Mouse (Mus musculus) midbrain, embryonic 16.5 days (tissue): ENCODE data around the gene Fam168a. TPM values are rescaled to one million over a fixed set of nuclear protein-coding genes. Genes with fewer than 3 reads are reported as not detected.

ENCODE experiments used
- ATAC-seq: fragments of 200-750 bp; cut with Nextera tagmentation; 2 replicates; pipeline ENCODE4 v1.8.0; 2017; ENCODE audit warnings: moderate TSS enrichment
- H3K27ac ChIP-seq: fragments of 300-500 bp; sonication (generic); 2 replicates; pipeline ENCODE4 v1.5.1; 2014; ENCODE audit warnings: mild to moderate bottlenecking, low read length, mixed read lengths
- H3K27me3 ChIP-seq: fragments of 300-500 bp; sonication (generic); 2 replicates; pipeline ENCODE4 v1.6.1; 2014; ENCODE audit warnings: low read depth, low read length, mixed read lengths; ENCODE audit not compliant: control insufficient read depth, insufficient read depth
- H3K36me3 ChIP-seq: fragments of 300-500 bp; sonication (generic); 2 replicates; pipeline ENCODE4 v1.6.1; 2014; ENCODE audit warnings: mild to moderate bottlenecking, low read length, moderate library complexity, mixed read lengths; ENCODE audit not compliant: control insufficient read depth, insufficient read depth
- H3K4me1 ChIP-seq: fragments of 300-500 bp; sonication (generic); 2 replicates; pipeline ENCODE4 v1.6.1; 2014; ENCODE audit warnings: mild to moderate bottlenecking, low read length, mixed read lengths; ENCODE audit not compliant: control insufficient read depth, insufficient read depth
- H3K4me2 ChIP-seq: fragments of 300-500 bp; sonication (generic); 2 replicates; pipeline ENCODE4 v1.6.1; 2014; ENCODE audit warnings: mild to moderate bottlenecking, low read length, mixed read lengths
- H3K4me3 ChIP-seq: fragments of 300-500 bp; sonication (generic); 2 replicates; pipeline ENCODE4 v1.5.1; 2014; ENCODE audit warnings: low read depth, mild to moderate bottlenecking, low read length, moderate library complexity, mixed read lengths
- H3K9ac ChIP-seq: fragments of 300-500 bp; sonication (generic); 2 replicates; pipeline ENCODE4 v1.6.1; 2014; ENCODE audit warnings: low read depth, low read length, mixed read lengths
- H3K9me3 ChIP-seq: fragments of 300-500 bp; sonication (generic); replicated peaks from 2 replicates; pipeline ENCODE4 v1.6.1; 2014; ENCODE audit warnings: mild to moderate bottlenecking, low read length, mixed read lengths; ENCODE audit not compliant: control insufficient read depth, poor library complexity, severe bottlenecking
- WGBS: fragments of 180-500 bp; shearing (Covaris S2); extraction: QIAGEN DNeasy Blood & Tissue Kit; methylation state at CpG from one replicate; pipeline ENCODE4 v1.1.7; 2014; 5-methylcytosine and 5-hydroxymethylcytosine counted together
- polyA plus RNA-seq: library from polyadenylated mRNA; unstranded; fragments of >200 nt; fragmentation: Nextera tagmentation; extraction: Ambion mirVana; gene quantifications from 2 replicates; pipeline ENCODE4 v1.2.1, GENCODE M21; 2015

The Fam168a gene
- 100 and 104 TPM in 2 replicates for polyA plus RNA-seq

DNA sequence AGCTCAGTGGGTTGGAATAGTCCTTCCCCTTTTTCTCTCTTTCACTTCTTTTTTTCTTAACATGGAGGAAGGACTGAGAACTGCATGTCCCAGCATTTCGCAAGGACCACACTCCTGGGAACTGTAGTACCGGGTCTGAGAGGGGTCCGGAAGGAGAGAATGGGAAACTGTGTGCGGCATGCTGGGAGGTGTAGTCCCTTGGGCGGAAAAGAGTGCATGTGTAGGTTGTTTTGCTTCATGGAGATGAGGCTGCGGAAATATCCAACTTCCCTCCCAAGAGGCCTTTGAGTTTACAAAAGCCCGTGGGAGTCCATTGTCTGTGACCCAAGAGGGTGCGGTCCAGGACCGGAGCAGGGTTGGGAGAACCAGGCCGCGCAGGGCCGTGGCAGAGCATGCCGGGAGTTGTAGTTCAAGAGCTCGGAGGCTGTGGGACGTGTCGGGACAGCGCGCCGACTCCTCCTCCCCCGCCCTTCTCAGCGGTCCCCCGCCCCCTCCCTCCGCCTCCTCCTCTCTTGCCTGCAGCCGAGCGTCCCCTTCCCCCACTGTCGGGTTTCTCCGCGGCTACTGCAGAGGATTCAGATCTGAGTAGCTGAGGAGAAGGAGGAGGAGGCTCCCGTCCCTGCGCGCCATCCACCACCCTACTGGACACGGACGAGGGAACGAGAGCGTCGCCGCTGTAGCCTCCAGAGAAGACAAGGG is at the start of gene Fam168a:
Fam168a (plus strand) TSS at position 493 of the 699 bp plus-strand sequence.
- Histone ChIP-seq H3K36me3 (no peaks in the 10 kb centered on the region), H3K27ac (peak within 1 kb of the TSS; percentile 100), H3K4me3 (peak within 1 kb of the TSS; percentile 95), H3K9me3 (no peaks in the 10 kb centered on the region), H3K4me2 (peak within 1 kb of the TSS; percentile 68), H3K4me1 (peaks cover 17% of the 10 kb centered on the region), H3K27me3 (no peaks in the 10 kb centered on the region), H3K9ac (peak within 1 kb of the TSS; percentile 98)
- ATAC-seq: peak; percentile 99
- WGBS: under 1% methylated on average over 34 of the region's 37 CpGs

DNA sequence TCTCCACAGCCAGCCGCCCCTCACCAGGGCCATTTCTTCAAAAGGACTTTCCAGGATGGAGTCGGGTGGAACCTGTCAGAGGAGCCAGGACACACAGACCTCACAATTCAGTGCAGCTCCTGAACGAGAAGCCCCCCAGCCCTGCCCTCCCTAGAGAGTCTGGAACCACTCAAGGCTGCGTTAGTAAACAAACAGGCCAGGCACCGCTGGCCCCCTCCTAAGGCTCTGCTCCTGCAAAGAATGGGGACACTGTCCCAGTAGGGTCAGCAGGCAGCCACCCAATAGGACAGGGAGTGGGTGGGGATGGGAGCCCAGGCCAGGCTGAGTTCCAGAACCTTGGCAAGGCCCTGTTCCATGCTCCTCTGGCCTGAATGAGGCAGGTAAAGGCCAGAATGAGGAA is 49.7 kb upstream of the Fam168a start:
- Histone ChIP-seq H3K4me2 (no peak overlapping the region), H3K27me3 (no peaks in the 10 kb centered on the region), H3K9ac (no peak overlapping the region), H3K4me3 (no peak overlapping the region), H3K9me3 (no peaks in the 10 kb centered on the region), H3K36me3 (no peaks in the 10 kb centered on the region), H3K4me1 (no peaks in the 10 kb centered on the region; the same call in 1 of the 2 replicates), H3K27ac (no peak overlapping the region)
- ATAC-seq: no peak
- WGBS: 53% methylated on average over 5 of the region's 5 CpGs

DNA sequence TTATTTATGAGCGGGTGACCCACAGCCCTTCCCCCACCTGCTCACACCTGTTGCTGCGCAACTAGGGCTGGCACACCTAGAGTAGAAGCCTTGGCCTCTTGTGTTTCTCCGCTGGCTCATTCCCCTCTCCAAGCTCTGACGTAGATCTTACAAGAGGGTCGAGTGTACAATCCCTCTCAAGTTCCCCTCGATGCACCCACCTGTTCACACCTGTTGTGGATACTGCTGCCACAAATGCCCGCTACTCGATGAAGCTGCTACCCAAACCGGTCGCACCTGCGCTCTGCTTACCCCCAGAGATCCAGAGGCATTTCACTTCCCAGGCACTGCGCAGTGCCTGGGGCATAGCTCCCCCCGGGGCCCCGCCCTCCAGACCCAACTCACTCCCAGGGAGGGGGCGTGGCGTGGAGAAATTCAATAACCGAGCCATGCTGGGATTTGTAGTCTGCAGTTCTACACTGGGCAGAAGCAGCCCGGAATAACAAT is 48.3 kb upstream of the Fam168a start:
- Histone ChIP-seq H3K9me3 (no peaks in the 10 kb centered on the region), H3K36me3 (no peaks in the 10 kb centered on the region), H3K4me3 (0 out of 2 replicates have a peak overlapping the region, but pooled peaks have one; percentile 14), H3K9ac (0 out of 2 replicates have a peak overlapping the region, but pooled peaks have one; percentile 10), H3K27ac (no peak overlapping the region), H3K4me2 (peak overlapping the region; percentile 36), H3K4me1 (peaks cover 3% of the 10 kb centered on the region), H3K27me3 (no peaks in the 10 kb centered on the region)
- 34% methylated on average over 18 of the region's 18 CpGs for WGBS
- no peak for ATAC-seq

DNA sequence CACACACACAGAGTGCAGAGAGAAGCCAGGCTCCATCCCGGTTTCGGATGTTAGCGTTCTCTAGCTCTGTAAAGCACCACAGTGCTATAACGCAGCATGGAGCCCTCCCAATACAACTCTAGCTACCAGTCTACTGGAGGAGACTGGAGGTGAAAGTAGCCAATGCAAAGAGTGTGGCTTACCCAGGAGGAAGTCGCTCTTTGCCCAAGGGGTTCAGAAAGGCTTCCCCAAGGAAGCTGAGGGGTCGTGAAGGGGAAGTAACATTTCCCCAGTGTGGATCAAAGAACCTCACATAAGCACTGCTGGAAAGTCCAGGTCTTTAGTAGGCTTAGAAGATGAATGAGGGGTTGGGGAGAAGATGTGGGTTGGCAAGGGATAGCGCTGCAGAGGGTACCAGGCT is 45.2 kb upstream of the Fam168a start:
- peaks cover 8% of the 10 kb centered on the region for H3K4me1 ChIP-seq
- H3K9me3 ChIP-seq: no peaks in the 10 kb centered on the region
- no peaks in the 10 kb centered on the region for H3K36me3 ChIP-seq
- H3K27ac ChIP-seq: no peak overlapping the region
- no peaks in the 10 kb centered on the region for H3K27me3 ChIP-seq
- no peak overlapping the region for H3K4me2 ChIP-seq
- no peak for ATAC-seq
- no peak overlapping the region for H3K9ac ChIP-seq
- no peak overlapping the region for H3K4me3 ChIP-seq
- 94% methylated on average over 7 of the region's 7 CpGs for WGBS

DNA sequence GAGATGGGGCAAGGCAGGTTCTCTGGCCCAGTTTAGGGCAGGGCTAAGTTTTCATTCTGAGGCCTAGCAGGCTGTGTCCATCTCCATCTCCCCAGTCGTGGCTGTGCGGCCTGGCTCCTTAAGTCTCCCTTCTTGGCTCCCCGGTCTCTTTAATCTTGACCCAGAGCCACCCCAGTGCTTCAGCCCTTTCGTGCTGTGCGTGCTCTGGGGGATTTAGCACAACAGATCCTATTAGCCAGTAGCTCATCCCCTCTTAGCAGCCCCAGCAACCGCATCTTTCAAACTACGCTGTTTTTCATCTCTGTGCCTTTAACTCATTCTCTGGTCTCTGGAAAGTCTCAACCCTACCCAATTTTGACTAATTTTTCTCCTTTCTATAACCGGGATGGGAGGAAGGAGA is 44.2 kb upstream of the Fam168a start, which contains the start of gene Plekhb1:
Plekhb1 (minus strand) TSS at position 184 of the 400 bp plus-strand sequence.
- 40% methylated on average over 8 of the region's 8 CpGs for WGBS
- Histone ChIP-seq H3K4me3 (no peak within 1 kb of the TSS), H3K4me2 (peak within 1 kb of the TSS; percentile 37), H3K36me3 (no peaks in the 10 kb centered on the region), H3K9me3 (no peaks in the 10 kb centered on the region), H3K27me3 (no peaks in the 10 kb centered on the region), H3K9ac (peak within 1 kb of the TSS; percentile 28; the same call in 1 of the 2 replicates), H3K27ac (no peak within 1 kb of the TSS), H3K4me1 (peaks cover 8% of the 10 kb centered on the region)
- ATAC-seq: no peak

DNA sequence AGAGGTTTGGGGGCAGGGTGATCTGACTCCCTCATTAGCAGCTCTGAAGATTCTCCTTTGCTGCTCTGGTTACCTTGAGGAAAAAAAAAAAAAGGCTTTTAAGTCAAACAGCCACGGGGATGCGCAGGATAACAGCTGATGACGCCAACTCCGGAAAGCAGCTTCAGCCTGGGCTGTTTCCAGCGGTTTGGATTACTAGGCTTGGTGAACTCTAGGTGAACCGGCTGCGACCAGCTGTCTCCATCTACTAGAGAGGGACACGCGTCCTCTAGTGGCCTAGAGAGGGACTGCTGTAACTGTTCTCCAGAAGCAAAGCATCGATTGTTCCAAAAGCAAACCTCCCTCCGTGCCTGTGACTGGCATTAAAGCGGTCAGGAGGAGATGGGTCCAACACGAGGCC is 43.2 kb upstream of the Fam168a start:
- H3K36me3 ChIP-seq: no peaks in the 10 kb centered on the region
- H3K4me2 ChIP-seq: peak overlapping the region; percentile 37
- H3K9me3 ChIP-seq: no peaks in the 10 kb centered on the region
- peak; percentile 88 for ATAC-seq
- peak overlapping the region; percentile 28; the same call in 1 of the 2 replicates for H3K9ac ChIP-seq
- no peaks in the 10 kb centered on the region for H3K27me3 ChIP-seq
- no peak overlapping the region for H3K4me3 ChIP-seq
- no peak overlapping the region for H3K27ac ChIP-seq
- peaks cover 8% of the 10 kb centered on the region for H3K4me1 ChIP-seq
- 1% methylated on average over 13 of the region's 13 CpGs for WGBS

DNA sequence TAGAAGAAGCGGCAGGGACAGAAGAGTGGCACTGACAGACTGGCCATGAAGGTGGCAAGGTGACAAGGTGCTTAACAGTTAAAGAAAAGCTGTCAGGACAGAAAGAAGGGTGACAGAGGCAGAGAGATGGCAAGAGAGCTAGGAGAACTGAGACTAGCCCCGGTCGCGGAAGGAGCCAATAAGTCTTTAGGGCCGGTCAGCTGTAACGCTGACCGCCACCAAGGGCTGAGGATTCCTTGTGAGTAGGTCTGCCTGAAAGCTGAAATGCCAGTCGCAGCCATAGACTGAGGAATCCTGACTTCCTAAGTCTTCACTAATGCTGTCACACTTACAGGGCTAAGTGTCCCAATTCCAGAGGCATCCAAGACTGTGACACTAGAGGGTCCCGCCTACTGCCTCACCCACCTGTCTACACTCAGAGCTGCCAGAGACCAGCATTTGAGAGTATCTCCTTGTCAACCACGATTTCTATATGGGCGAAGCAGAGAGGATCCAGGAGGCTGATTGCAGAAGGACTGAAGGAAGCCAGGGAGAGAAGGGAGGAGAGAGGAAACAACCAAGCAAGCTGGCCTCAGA is 42.6 kb upstream of the Fam168a start:
- H3K27me3 ChIP-seq: no peaks in the 10 kb centered on the region
- peak overlapping the region; percentile 28; the same call in 1 of the 2 replicates for H3K9ac ChIP-seq
- H3K36me3 ChIP-seq: no peaks in the 10 kb centered on the region
- WGBS: 52% methylated on average over 11 of the region's 11 CpGs
- H3K4me1 ChIP-seq: peaks cover 8% of the 10 kb centered on the region
- H3K27ac ChIP-seq: no peak overlapping the region
- H3K9me3 ChIP-seq: no peaks in the 10 kb centered on the region
- H3K4me3 ChIP-seq: no peak overlapping the region
- peak; percentile 12 for ATAC-seq
- peak overlapping the region; percentile 37 for H3K4me2 ChIP-seq

DNA sequence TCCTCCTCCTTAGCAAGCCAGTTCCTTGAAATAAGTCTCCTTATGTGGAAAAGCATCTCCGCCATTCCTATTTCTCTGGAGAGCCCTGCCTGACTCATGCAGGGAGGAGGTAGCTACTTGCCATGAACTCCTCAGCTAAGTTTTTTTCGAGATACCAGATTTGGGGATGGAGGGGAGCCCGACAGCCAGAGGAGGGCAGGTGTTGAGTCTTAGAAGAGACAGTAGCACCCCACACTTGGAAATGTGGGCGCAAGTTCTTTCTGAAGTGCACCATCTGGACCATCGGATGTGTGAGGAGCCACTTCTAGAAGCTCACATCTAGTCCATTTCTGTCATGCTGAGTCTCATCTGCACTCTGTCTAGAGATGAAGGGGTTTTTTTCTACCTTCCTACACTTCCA is 35.8 kb upstream of the Fam168a start:
- H3K27ac ChIP-seq: no peak overlapping the region
- no peak for ATAC-seq
- H3K4me2 ChIP-seq: no peak overlapping the region
- H3K36me3 ChIP-seq: no peaks in the 10 kb centered on the region
- H3K9ac ChIP-seq: no peak overlapping the region
- H3K4me3 ChIP-seq: no peak overlapping the region
- no peaks in the 10 kb centered on the region for H3K4me1 ChIP-seq
- 92% methylated on average over 5 of the region's 5 CpGs for WGBS
- H3K9me3 ChIP-seq: no peaks in the 10 kb centered on the region
- H3K27me3 ChIP-seq: no peaks in the 10 kb centered on the region

DNA sequence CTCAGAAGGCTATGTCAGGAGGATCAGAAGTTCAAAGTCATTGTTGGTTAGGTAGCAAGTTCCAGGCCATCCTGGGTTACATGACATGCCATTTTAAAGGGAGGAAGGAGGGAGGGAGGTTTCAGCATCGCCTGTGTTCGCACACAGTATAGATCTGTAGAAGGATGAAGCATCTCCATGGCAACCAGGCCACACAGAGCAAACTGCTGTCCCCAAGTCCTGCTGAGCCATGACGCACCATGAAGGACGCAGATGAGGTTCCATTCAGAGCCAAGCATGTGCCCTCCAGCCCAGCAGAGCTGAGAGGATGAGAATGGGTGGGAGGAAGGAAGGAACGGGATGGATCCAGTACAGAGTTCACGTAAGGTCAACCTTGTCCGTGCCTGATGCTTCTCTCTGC is 33.0 kb upstream of the Fam168a start:
- Histone ChIP-seq H3K36me3 (no peaks in the 10 kb centered on the region), H3K4me3 (no peak overlapping the region), H3K27ac (no peak overlapping the region), H3K9me3 (no peaks in the 10 kb centered on the region), H3K27me3 (no peaks in the 10 kb centered on the region), H3K4me2 (no peak overlapping the region), H3K9ac (no peak overlapping the region), H3K4me1 (no peaks in the 10 kb centered on the region)
- 44% methylated on average over 7 of the region's 7 CpGs for WGBS
- peak; percentile 58; the same call in 1 of the 2 replicates for ATAC-seq
